Mouse (Mus musculus) activated CD4-positive, CD25-positive, alpha-beta regulatory T cell (primary cell): ENCODE results near the gene Adamts8. TPM values are rescaled to one million over a fixed set of nuclear protein-coding genes. Genes with fewer than 3 reads are reported as not detected.

Experiments used
- polyA plus RNA-seq, 2 experiments: library from polyadenylated mRNA; unstranded; fragments of 100-300 nt; shearing (Covaris generic); gene quantifications; one replicate each; pipeline ENCODE4 v1.2.1; 2017

Adamts8 gene
- polyA plus RNA-seq, result under 1 TPM; 0.06 to 0.27 TPM

DNA sequence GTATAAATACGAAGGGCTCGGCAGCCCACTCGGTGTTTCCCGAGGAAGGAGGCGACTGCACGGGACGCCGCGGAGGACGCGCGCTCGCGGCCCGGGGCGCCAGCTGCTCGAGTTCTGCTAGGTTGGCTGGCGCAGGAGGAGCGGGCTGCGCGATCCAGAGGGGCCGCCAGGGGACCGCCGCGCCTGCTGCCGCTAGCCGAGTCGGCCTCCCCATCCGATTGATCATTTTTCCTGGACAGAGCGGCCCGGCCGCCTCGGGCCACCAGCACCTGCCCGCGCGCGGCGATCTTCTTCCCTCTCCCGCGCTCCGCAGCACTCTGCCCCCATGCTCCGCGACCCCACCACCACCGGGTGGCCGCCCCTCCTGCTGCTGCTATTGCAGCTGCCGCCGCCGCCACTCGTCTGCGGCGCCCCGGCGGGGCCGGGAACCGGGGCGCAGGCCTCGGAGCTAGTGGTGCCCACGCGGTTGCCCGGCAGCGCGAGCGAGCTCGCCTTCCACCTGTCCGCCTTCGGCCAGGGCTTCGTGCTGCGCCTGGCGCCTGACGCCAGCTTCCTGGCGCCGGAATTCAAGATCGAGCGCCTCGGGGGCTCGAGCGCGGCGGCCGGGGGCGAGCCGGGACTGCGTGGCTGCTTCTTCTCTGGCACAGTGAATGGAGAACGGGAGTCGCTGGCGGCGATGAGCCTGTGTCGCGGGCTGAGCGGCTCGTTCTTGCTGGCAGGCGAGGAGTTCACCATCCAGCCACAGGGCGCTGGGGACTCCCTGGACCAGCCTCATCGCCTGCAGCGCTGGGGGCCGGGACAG lies at the start of gene Adamts8:
Gene Adamts8 (plus strand): TSS at position 51 of the 802 bp plus-strand sequence.

GRCm38 (mm10) chr9:30922197-30922894 lies 20.0 kb upstream of the Adamts8 start, which contains the start of gene Adamts15:
Adamts15 (minus strand) TSS chr9:30922452.

Other genes starting within 250 kb of the Adamts8 start
- under 1 TPM; 0.05 to 0.82 TPM for gene Adamts15, start 20.1 kb upstream of the Adamts8 start, polyA plus RNA-seq
- gene Zbtb44, start 88.1 kb downstream of the Adamts8 start, polyA plus RNA-seq, result 10 to 100 TPM; 20.2 to 23.9 TPM
- 10 to 100 TPM in 1 of 2 experiments, 1 to 10 TPM in 1; 4.7 to 25.5 TPM for gene St14, start 189.3 kb downstream of the Adamts8 start, polyA plus RNA-seq